25 mouse cellular contexts compared by ENCODE assay signal in genomic region chr1:161932286-161932685, GRCm38 (mm10). TPM values are rescaled to one million over a fixed set of nuclear protein-coding genes. Genes with fewer than 3 reads are reported as not detected.
"Had no signal": no experiment of that assay in that cellular context is flagged by ENCODE, and none has a peak within 500 bp of the region (broad histone marks: within the 10 kb centered on the region; RNA-seq: fewer than 3 reads in every experiment).

No protein-coding gene starts in this region.

- H3K27me3 ChIP-seq: midbrain, embryonic 12.5 days; neural tube, embryonic 12.5 days had no signal

- H3K9me3 ChIP-seq: midbrain, embryonic 10.5 days; midbrain, embryonic 12.5 days; neural tube, embryonic 12.5 days had no signal

- H3K9ac ChIP-seq: liver, embryonic 14.5 days; lung, embryonic 14.5 days; midbrain, embryonic 12.5 days; neural tube, embryonic 12.5 days had no signal

- DNase-seq: lung, adult 18-20 months; lung, embryonic 14.5 days; lung, postnatal 10 days; lung, postnatal 4 days; midbrain, embryonic 14.5 days; retina, postnatal 1 day; right cerebral cortex, adult 18-20 months; right cerebral cortex, postnatal 25 days; right cerebral cortex, postnatal 4 days; spleen, adult 18-20 months; thymus, adult 18-20 months; thymus, postnatal 14 days; thymus, postnatal 36 days had no signal

- H3K4me3 ChIP-seq: midbrain, embryonic 10.5 days; midbrain, embryonic 12.5 days; myocyte; neural tube, embryonic 12.5 days had no signal

- H3K4me2 ChIP-seq: lung, embryonic 14.5 days; midbrain, embryonic 12.5 days; neural tube, embryonic 12.5 days had no signal

- H3K36me3 ChIP-seq: midbrain, embryonic 10.5 days; midbrain, embryonic 12.5 days; neural tube, embryonic 12.5 days had no signal

- H3K4me1 ChIP-seq: midbrain, embryonic 10.5 days; midbrain, embryonic 12.5 days; neural tube, embryonic 12.5 days had no signal

- ATAC-seq: midbrain, embryonic 16.5 days had no signal

- H3K27ac ChIP-seq: liver, embryonic 14.5 days; midbrain, embryonic 10.5 days; midbrain, embryonic 12.5 days; neural tube, embryonic 12.5 days had no signal

RNA-seq across cellular contexts. Expression of gene 4930558K02Rik, which starts 47.1 kb away (rescaled TPM):
- total RNA-seq: megakaryocyte, adult 5-6 weeks had no signal
- polyA plus RNA-seq: liver, embryonic 14.5 days; liver, embryonic 16.5 days; lung, embryonic 14.5 days; lung, embryonic 16.5 days; midbrain, embryonic 10.5 days; midbrain, embryonic 12.5 days; midbrain, embryonic 14.5 days; myocyte; neural tube, embryonic 12.5 days; small intestine, adult 2 months; stomach, embryonic 14.5 days; stomach, embryonic 16.5 days had no signal
